Mouse (Mus musculus) hindbrain, embryonic 12.5 days (tissue): Measurements from ENCODE around the gene Sigirr. TPM values are rescaled to one million over a fixed set of nuclear protein-coding genes. Genes with fewer than 3 reads are reported as not detected.

Source experiments
- ATAC-seq: fragments of 200-750 bp; cut with Nextera tagmentation; 2 replicates; pipeline ENCODE4 v1.8.0; 2017; ENCODE audit warnings: moderate TSS enrichment; ENCODE audit not compliant: low FRiP score
- H3K27ac ChIP-seq: fragments of 300-500 bp; sonication (generic); 2 replicates; pipeline ENCODE4 v1.5.1; 2016; ENCODE audit warnings: mild to moderate bottlenecking
- H3K27me3 ChIP-seq: fragments of 300-500 bp; sonication (generic); 2 replicates; pipeline ENCODE4 v1.6.1; 2016; ENCODE audit warnings: mild to moderate bottlenecking
- H3K36me3 ChIP-seq: fragments of 300-500 bp; sonication (generic); 2 replicates; pipeline ENCODE4 v1.6.1; 2016; ENCODE audit warnings: mild to moderate bottlenecking
- H3K4me1 ChIP-seq: fragments of 300-500 bp; sonication (generic); 2 replicates; pipeline ENCODE4 v1.6.1; 2016
- H3K4me2 ChIP-seq: fragments of 300-500 bp; sonication (generic); replicated peaks from 2 replicates; pipeline ENCODE4 v1.6.1; 2016; ENCODE audit warnings: mild to moderate bottlenecking
- H3K4me3 ChIP-seq: fragments of 300-500 bp; sonication (generic); 2 replicates; pipeline ENCODE4 v1.5.1; 2016; ENCODE audit warnings: mild to moderate bottlenecking
- H3K9ac ChIP-seq: fragments of 300-500 bp; sonication (generic); 2 replicates; pipeline ENCODE4 v1.6.1; 2016; ENCODE audit warnings: mild to moderate bottlenecking, moderate library complexity
- H3K9me3 ChIP-seq: fragments of 300-500 bp; sonication (generic); replicated peaks from 2 replicates; pipeline ENCODE4 v1.6.1; 2016; ENCODE audit warnings: mild to moderate bottlenecking
- WGBS: fragments of 180-500 bp; shearing (Covaris S2); methylation state at CpG from one replicate; pipeline ENCODE4 v1.1.7; 2016; 5-methylcytosine and 5-hydroxymethylcytosine counted together
- polyA plus RNA-seq: library from polyadenylated mRNA; unstranded; fragments of >200 nt; fragmentation: Nextera tagmentation; extraction: Ambion mirVana; gene quantifications from 2 replicates; pipeline ENCODE4 v1.2.1, GENCODE M21; 2016

Gene Sigirr
- polyA plus RNA-seq, 1 experiment from 2014 or later: 2.6 TPM

- H3K4me2 ChIP-seq: peak overlapping the region; percentile 65
- H3K9ac ChIP-seq: peak overlapping the region; percentile 68
- no peaks in the 10 kb centered on the region for H3K9me3 ChIP-seq
- peak overlapping the region; percentile 57 for H3K4me3 ChIP-seq
- 2% methylated on average over 29 of the region's 29 CpGs for WGBS
- no peaks in the 10 kb centered on the region for H3K36me3 ChIP-seq
- peaks cover 6% of the 10 kb centered on the region; the same call in 1 of the 2 replicates for H3K27me3 ChIP-seq
- peak overlapping the region; percentile 87 for H3K27ac ChIP-seq
- peak; percentile 97 for ATAC-seq
- H3K4me1 ChIP-seq: peaks cover 4% of the 10 kb centered on the region
Observed at GRCm38 (mm10) chr7:141122689-141123516, 22.5 kb upstream of the Sigirr start.

DNA sequence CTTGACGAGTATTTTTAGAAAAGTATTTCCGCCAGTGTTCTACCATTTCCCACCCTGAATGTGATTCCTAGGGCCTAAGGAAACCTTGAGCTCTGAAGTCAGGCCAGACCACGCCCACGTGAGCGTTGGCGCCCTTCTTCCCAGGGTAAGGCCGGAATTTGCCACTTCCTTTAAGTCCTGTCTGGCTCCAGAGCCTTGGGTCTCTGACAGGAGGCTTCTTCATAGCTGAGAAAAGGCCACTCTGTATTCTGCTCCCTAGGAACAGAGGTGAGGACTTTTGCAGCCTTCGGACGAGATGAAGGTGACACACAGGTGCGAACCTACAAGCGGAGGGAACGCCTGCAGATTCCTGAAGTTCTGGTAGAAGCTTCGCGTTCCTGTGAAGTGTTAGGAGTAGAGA is 21.9 kb upstream of the Sigirr start, which contains the start of gene Ptdss2:
Ptdss2 (plus strand) TSS at position 138 of the 400 bp plus-strand sequence.
- Histone ChIP-seq H3K27ac (peak within 1 kb of the TSS; percentile 87), H3K4me2 (peak within 1 kb of the TSS; percentile 65), H3K9ac (peak within 1 kb of the TSS; percentile 68), H3K9me3 (no peaks in the 10 kb centered on the region), H3K27me3 (peaks cover 12% of the 10 kb centered on the region; the same call in 1 of the 2 replicates), H3K4me1 (peaks cover 4% of the 10 kb centered on the region), H3K4me3 (peak within 1 kb of the TSS; percentile 57), H3K36me3 (no peaks in the 10 kb centered on the region)
- no peak for ATAC-seq
- WGBS: 51% methylated on average over 14 of the region's 14 CpGs

GRCm38 (mm10) chr7:141121051-141121531 is 20.7 kb upstream of the Sigirr start:
- WGBS: 75% methylated on average over 5 of the region's 5 CpGs
- ATAC-seq: no peak
- H3K4me3 ChIP-seq: no peak overlapping the region

GRCm38 (mm10) chr7:141120605-141121004 is 20.2 kb upstream of the Sigirr start:
- H3K36me3 ChIP-seq: no peaks in the 10 kb centered on the region
- no peak overlapping the region for H3K4me3 ChIP-seq
- WGBS: 90% methylated on average over 3 of the region's 3 CpGs
- ATAC-seq: no peak
- H3K4me1 ChIP-seq: peaks cover 4% of the 10 kb centered on the region
- H3K27ac ChIP-seq: no peak overlapping the region
- no peak overlapping the region for H3K4me2 ChIP-seq
- H3K9ac ChIP-seq: no peak overlapping the region
- peaks cover 16% of the 10 kb centered on the region; the same call in 1 of the 2 replicates for H3K27me3 ChIP-seq
- H3K9me3 ChIP-seq: no peaks in the 10 kb centered on the region

More at GRCm38 (mm10) chr7:141121051-141121531, 20.7 kb upstream of the Sigirr start:
- Histone ChIP-seq H3K27me3 (peaks cover 12% of the 10 kb centered on the region; the same call in 1 of the 2 replicates), H3K9ac (no peak overlapping the region), H3K4me1 (peaks cover 4% of the 10 kb centered on the region), H3K9me3 (no peaks in the 10 kb centered on the region), H3K36me3 (no peaks in the 10 kb centered on the region), H3K4me2 (no peak overlapping the region), H3K27ac (no peak overlapping the region)

GRCm38 (mm10) chr7:141119487-141119886 is 19.1 kb upstream of the Sigirr start:
- no peak overlapping the region for H3K4me2 ChIP-seq
- H3K4me1 ChIP-seq: peaks cover 4% of the 10 kb centered on the region
- no peak for ATAC-seq
- no peaks in the 10 kb centered on the region for H3K9me3 ChIP-seq
- H3K4me3 ChIP-seq: no peak overlapping the region
- no peak overlapping the region for H3K27ac ChIP-seq
- H3K27me3 ChIP-seq: peaks cover 16% of the 10 kb centered on the region; the same call in 1 of the 2 replicates
- H3K36me3 ChIP-seq: no peaks in the 10 kb centered on the region
- WGBS: 72% methylated on average over 3 of the region's 3 CpGs
- H3K9ac ChIP-seq: no peak overlapping the region

- Histone ChIP-seq H3K4me2 (0 out of 2 replicates have a peak within 1 kb of the TSS, but pooled peaks have one; percentile 6), H3K27ac (no peak within 1 kb of the TSS), H3K36me3 (no peaks in the 10 kb centered on the region), H3K4me1 (no peaks in the 10 kb centered on the region), H3K4me3 (no peak within 1 kb of the TSS), H3K27me3 (peaks cover 16% of the 10 kb centered on the region; the same call in 1 of the 2 replicates), H3K9ac (no peak within 1 kb of the TSS), H3K9me3 (no peaks in the 10 kb centered on the region)
- WGBS: 16% methylated on average over 8 of the region's 9 CpGs
- no peak for ATAC-seq
Observed at GRCm38 (mm10) chr7:141117636-141118035, 17.3 kb upstream of the Sigirr start, which contains the start of gene Ano9. TSS of gene Ano9 (minus strand) at chr7:141117806.

DNA sequence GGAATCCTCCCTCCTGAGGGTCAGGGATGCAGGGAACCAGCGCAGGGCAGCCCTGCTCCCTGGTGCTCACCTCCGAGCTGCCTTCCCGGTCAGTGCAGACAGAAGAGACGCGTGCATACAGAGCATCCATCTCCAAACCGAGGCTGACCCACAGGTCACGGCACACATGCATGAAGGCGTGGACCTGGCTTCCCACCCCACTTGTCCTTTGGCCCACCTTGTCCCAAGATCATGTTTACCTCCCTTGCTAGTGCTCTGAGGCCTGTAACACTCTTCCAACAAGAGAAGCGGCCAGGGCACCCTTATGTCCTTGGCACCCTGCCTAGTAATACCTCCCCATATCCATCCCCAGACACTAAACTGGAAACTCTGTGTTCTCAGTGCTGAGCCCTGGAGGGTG is 15.5 kb upstream of the Sigirr start:
- H3K27me3 ChIP-seq: peaks cover 16% of the 10 kb centered on the region; the same call in 1 of the 2 replicates
- no peak overlapping the region for H3K9ac ChIP-seq
- 90% methylated on average over 9 of the region's 9 CpGs for whole genome bisulfite sequencing
- no peak for ATAC-seq
- H3K36me3 ChIP-seq: no peaks in the 10 kb centered on the region
- H3K4me1 ChIP-seq: no peaks in the 10 kb centered on the region
- no peaks in the 10 kb centered on the region for H3K9me3 ChIP-seq
- no peak overlapping the region for H3K4me3 ChIP-seq
- H3K27ac ChIP-seq: no peak overlapping the region
- no peak overlapping the region for H3K4me2 ChIP-seq

GRCm38 (mm10) chr7:141103161-141103560 is 2.8 kb upstream of the Sigirr start:
- Histone ChIP-seq H3K4me2 (no peak overlapping the region), H3K9ac (no peak overlapping the region), H3K9me3 (no peaks in the 10 kb centered on the region), H3K27me3 (peaks cover 48% of the 10 kb centered on the region), H3K4me1 (peaks cover 11% of the 10 kb centered on the region), H3K4me3 (no peak overlapping the region), H3K36me3 (no peaks in the 10 kb centered on the region), H3K27ac (no peak overlapping the region)
- no peak for ATAC-seq
- WGBS: 69% methylated on average over 3 of the region's 3 CpGs

DNA sequence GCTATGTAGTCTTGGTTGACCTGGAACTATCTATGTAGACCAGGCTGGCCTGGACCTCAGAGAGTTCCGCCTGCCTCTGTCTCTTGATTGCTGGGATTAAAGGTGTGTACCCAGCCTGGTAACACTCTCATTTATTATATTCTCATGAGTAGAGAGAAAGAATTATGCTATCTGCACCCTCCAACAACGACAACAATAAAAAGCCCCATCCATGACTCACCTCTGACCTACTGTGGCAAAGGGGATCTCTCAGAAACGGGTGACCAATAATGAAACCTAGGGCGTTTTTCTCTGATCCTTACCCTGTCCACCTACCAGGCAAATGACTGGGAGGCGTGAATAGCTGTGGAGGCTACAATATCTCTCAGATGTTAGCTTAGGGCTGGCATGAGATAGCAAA is 3.2 kb downstream of the Sigirr start:
- H3K9ac ChIP-seq: no peak overlapping the region
- H3K4me2 ChIP-seq: no peak overlapping the region
- H3K27me3 ChIP-seq: peaks cover 70% of the 10 kb centered on the region
- ATAC-seq: no peak
- H3K27ac ChIP-seq: no peak overlapping the region
- peaks cover 20% of the 10 kb centered on the region for H3K4me1 ChIP-seq
- no peak overlapping the region for H3K4me3 ChIP-seq
- WGBS: 81% methylated on average over 5 of the region's 5 CpGs
- no peaks in the 10 kb centered on the region for H3K9me3 ChIP-seq
- H3K36me3 ChIP-seq: no peaks in the 10 kb centered on the region

DNA sequence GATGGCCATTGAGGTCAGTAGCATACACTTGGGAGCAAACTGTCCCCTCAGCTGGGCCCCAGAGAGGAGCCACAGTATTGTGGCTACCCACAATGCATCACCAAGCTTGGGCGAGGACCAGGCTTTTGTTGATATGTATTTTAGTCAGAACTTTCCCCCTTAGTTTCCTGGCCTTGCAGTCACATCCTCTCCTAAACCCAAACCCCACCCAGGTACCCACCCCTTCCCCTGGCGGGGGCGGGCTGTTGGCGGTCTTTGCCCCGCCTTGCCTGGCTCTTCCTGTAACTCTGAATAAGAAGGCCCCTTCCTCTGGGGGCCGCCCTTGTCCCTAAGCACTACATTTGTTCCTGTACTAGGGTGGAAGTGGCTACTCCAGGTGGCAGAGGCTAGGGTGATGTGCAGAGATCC is 3.7 kb downstream of the Sigirr start:
- H3K9ac ChIP-seq: no peak overlapping the region
- H3K27ac ChIP-seq: no peak overlapping the region
- no peak overlapping the region for H3K4me3 ChIP-seq
- no peak for ATAC-seq
- 39% methylated on average over 6 of the region's 6 CpGs for whole genome bisulfite sequencing
- peaks cover 23% of the 10 kb centered on the region for H3K4me1 ChIP-seq
- no peak overlapping the region for H3K4me2 ChIP-seq
- H3K27me3 ChIP-seq: peaks cover 70% of the 10 kb centered on the region
- no peaks in the 10 kb centered on the region for H3K9me3 ChIP-seq
- H3K36me3 ChIP-seq: no peaks in the 10 kb centered on the region

DNA sequence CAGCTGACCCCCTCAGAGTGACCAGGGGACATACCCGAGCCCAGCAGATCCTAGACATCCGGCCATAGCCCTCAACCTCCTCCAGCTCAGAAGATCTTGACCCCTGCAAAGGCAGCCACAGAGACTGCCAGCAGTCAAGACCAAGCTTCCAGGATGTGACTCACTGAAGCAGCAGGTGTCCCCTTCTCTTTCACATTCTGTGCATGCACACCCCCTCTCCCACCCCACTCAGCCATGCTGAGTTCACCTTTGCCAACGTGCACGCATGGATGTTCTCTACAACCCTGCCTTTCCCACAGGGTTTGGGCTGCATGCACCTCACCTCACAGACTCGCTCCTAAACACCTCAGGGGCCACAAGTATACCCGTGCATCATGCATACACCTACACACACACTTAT is 4.4 kb downstream of the Sigirr start:
- no peak for ATAC-seq
- H3K27ac ChIP-seq: no peak overlapping the region
- WGBS: 86% methylated on average over 6 of the region's 6 CpGs
- H3K4me2 ChIP-seq: no peak overlapping the region
- H3K9ac ChIP-seq: no peak overlapping the region
- H3K4me1 ChIP-seq: peaks cover 23% of the 10 kb centered on the region
- no peak overlapping the region for H3K4me3 ChIP-seq
- no peaks in the 10 kb centered on the region for H3K9me3 ChIP-seq
- H3K36me3 ChIP-seq: no peaks in the 10 kb centered on the region
- peaks cover 70% of the 10 kb centered on the region for H3K27me3 ChIP-seq

DNA sequence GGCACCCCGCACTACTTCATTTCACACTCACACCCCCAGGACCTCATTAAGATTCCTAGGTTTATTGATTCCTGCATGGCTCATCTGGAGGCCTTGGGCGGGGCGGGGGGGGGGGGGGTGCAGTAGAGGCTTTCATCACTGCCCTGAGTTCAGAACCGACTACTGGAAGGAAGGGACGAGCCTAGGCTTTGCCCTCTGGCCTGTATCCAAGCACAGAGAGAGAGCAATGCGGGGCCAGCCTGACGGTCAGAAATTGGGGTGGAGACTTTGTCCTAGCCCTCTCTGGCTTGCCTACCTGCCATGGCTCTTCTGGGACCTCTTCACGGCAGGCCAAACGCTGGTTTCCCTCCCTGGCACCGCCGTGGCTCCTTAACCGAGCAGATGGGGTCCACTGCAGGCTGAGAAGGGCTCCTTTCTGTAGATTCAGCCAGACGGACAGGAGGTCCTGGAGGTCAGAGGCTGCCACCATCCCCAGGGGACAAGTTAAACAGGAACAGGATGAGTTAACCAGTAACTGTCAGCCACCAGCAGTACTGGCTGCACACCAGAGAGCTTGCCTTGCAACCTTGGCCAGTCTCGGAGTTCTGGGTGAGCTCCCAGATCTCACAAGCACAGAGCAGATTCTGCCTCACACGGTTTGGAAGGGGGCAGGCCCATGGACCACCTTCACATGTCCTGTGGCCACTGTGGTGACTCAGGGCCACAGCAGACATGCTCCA is 5.7 kb downstream of the Sigirr start:
- Histone ChIP-seq H3K9ac (no peak overlapping the region), H3K4me1 (peaks cover 15% of the 10 kb centered on the region), H3K9me3 (no peaks in the 10 kb centered on the region), H3K4me3 (no peak overlapping the region), H3K36me3 (no peaks in the 10 kb centered on the region), H3K4me2 (no peak overlapping the region), H3K27me3 (peaks cover 70% of the 10 kb centered on the region), H3K27ac (0 out of 2 replicates have a peak overlapping the region, but pooled peaks have one; percentile 23)
- no peak for ATAC-seq
- WGBS: 52% methylated on average over 15 of the region's 15 CpGs
